Mouse (Mus musculus) kidney, postnatal 0 days (tissue): Measurements from ENCODE around the gene Git2. TPM values are rescaled to one million over a fixed set of nuclear protein-coding genes. Genes with fewer than 3 reads are reported as not detected.

Experiments used
- ATAC-seq: fragments of 200-750 bp; cut with Nextera tagmentation; replicated peaks from 2 replicates; pipeline ENCODE4 v1.8.0; 2017; ENCODE audit warnings: low read depth, moderate number of reproducible peaks, moderate TSS enrichment, moderate library complexity; ENCODE audit not compliant: low FRiP score
- DNase-seq: peaks from one replicate; pipeline ENCODE4 v3.0.0-alpha.2; 2016; ENCODE audit warnings: low spot score
- H3K27ac ChIP-seq: fragments of 300-500 bp; sonication (generic); 2 replicates; pipeline ENCODE4 v1.5.1; 2014; ENCODE audit warnings: mild to moderate bottlenecking
- H3K27me3 ChIP-seq: fragments of 300-500 bp; sonication (generic); 2 replicates; pipeline ENCODE4 v1.6.1; 2014; ENCODE audit warnings: low read length, mixed read lengths; ENCODE audit not compliant: insufficient read depth
- H3K36me3 ChIP-seq: fragments of 300-500 bp; sonication (generic); 2 replicates; pipeline ENCODE4 v1.6.1; 2014; ENCODE audit warnings: low read length, mixed read lengths; ENCODE audit not compliant: insufficient read depth
- H3K4me1 ChIP-seq: fragments of 300-500 bp; sonication (generic); replicated peaks from 2 replicates; pipeline ENCODE4 v1.6.1; 2014; ENCODE audit warnings: antibody characterized with exemption, low read length, mixed read lengths; ENCODE audit not compliant: insufficient read depth
- H3K4me2 ChIP-seq: fragments of 300-500 bp; sonication (generic); 2 replicates; pipeline ENCODE4 v1.6.1; 2014; ENCODE audit warnings: mild to moderate bottlenecking, low read length, moderate library complexity, mixed read lengths
- H3K4me3 ChIP-seq: fragments of 300-500 bp; sonication (generic); replicated peaks from 2 replicates; pipeline ENCODE4 v1.5.1; 2014; ENCODE audit warnings: low read depth, low read length
- H3K9ac ChIP-seq: fragments of 300-500 bp; sonication (generic); 2 replicates; pipeline ENCODE4 v1.6.1; 2014; ENCODE audit warnings: low read depth, low read length
- H3K9me3 ChIP-seq: fragments of 300-500 bp; sonication (generic); replicated peaks from 2 replicates; pipeline ENCODE4 v1.6.1; 2016; ENCODE audit warnings: low read length, inconsistent platforms, mixed read lengths
- CTCF ChIP-seq: IDR thresholded peaks from 2 replicates; pipeline ENCODE4 v1.5.1; 2016; ENCODE audit warnings: antibody characterized with exemption, low read depth, mild to moderate bottlenecking, moderate library complexity
- WGBS: fragments of 180-500 bp; shearing (Covaris S2); extraction: QIAGEN DNeasy Blood & Tissue Kit; methylation state at CpG from one replicate; pipeline ENCODE4 v1.1.7; 2014; 5-methylcytosine and 5-hydroxymethylcytosine counted together
- polyA plus RNA-seq: library from polyadenylated mRNA; unstranded; fragments of >200 nt; fragmentation: Nextera tagmentation; extraction: Ambion mirVana; gene quantifications from 2 replicates; pipeline ENCODE4 v1.2.1, GENCODE M21; 2015

Gene Git2
- polyA plus RNA-seq, 1 experiment from 2014 or later: 25.8 TPM

DNA sequence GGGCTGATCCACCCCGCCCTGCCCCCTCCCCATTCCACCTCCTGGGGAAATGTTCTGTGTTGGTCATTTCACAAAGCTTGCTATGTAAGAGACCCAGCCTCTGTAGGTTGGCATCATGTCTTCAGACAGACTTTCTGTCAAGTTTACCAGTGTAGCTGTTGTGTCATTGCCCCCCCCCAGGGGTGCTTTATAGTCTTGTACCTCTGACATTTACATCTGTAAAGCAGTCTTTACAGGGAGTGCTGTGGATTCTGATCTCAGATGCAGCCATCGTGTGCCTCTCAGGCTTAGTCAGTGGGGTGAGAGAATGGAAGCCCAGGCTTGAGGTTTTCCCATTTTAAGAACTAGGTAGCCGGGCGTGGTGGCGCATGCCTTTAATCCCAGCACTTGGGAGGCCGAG lies 26.5 kb upstream of the Git2 start:
- Histone ChIP-seq H3K27ac (no peak overlapping the region), H3K27me3 (no peaks in the 10 kb centered on the region), H3K36me3 (peaks cover 52% of the 10 kb centered on the region), H3K4me3 (no peak overlapping the region), H3K4me1 (no peaks in the 10 kb centered on the region; the same call in 1 of the 2 replicates), H3K9me3 (no peaks in the 10 kb centered on the region), H3K9ac (no peak overlapping the region), H3K4me2 (no peak overlapping the region)
- ATAC-seq (no peak), DNase-seq (no peak)
- 88% methylated on average over 6 of the region's 6 CpGs for WGBS
- TF ChIP-seq CTCF: no peak

DNA sequence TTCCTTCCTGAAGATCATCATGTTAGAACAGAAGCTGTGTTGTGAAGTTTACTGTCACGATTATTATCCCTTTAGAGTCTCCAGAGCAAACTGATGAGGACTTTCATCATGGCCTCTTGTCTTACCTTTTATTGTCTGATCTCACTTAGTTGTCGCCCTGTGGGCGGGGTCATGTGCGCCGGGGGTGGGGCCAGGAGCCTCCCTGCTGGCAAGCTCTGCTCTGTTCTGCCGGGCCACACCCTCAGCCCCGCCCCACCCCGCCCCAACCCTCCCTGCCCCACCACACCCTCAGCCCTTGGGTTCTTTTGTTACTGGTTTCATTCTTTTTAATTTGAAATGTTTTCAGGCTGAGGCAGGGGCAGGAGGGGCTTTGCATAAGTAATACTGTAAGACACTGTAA lies 25.7 kb upstream of the Git2 start:
- H3K4me1 ChIP-seq: no peaks in the 10 kb centered on the region; the same call in 1 of the 2 replicates
- H3K4me2 ChIP-seq: no peak overlapping the region
- H3K9ac ChIP-seq: no peak overlapping the region
- no peak for TF ChIP-seq CTCF
- 21% methylated on average over 8 of the region's 8 CpGs for WGBS
- peaks cover 52% of the 10 kb centered on the region for H3K36me3 ChIP-seq
- no peak overlapping the region for H3K27ac ChIP-seq
- H3K9me3 ChIP-seq: no peaks in the 10 kb centered on the region
- DNase-seq: peak; percentile 37
- no peak overlapping the region for H3K4me3 ChIP-seq
- H3K27me3 ChIP-seq: no peaks in the 10 kb centered on the region
- ATAC-seq: no peak

DNA sequence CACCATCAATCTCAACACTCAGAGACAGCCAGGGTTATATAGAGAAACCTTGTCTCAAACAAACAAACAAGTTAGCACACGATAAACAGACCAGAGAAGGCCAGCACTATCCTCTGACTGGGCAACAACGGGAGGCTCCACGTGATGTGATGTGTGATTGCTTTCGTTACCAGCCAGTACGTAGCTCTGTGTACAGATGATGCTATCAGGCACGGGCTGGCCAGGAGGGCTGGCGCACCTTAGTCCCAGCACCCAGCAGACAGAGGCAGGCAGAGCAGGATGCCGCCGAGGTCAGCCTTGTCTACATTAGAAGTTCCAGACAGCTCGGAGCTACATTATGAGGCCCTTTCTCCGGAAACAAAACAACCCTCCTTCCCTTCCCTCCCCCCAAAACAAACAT lies 24.5 kb upstream of the Git2 start:
- no peak overlapping the region for H3K9ac ChIP-seq
- H3K27ac ChIP-seq: no peak overlapping the region
- H3K9me3 ChIP-seq: no peaks in the 10 kb centered on the region
- peaks cover 49% of the 10 kb centered on the region for H3K36me3 ChIP-seq
- ATAC-seq (no peak), DNase-seq (no peak)
- H3K27me3 ChIP-seq: no peaks in the 10 kb centered on the region
- 76% methylated on average over 11 of the region's 11 CpGs for whole genome bisulfite sequencing
- TF ChIP-seq CTCF: no peak
- no peak overlapping the region for H3K4me3 ChIP-seq
- H3K4me2 ChIP-seq: no peak overlapping the region
- peaks cover 3% of the 10 kb centered on the region; the same call in 1 of the 2 replicates for H3K4me1 ChIP-seq

DNA sequence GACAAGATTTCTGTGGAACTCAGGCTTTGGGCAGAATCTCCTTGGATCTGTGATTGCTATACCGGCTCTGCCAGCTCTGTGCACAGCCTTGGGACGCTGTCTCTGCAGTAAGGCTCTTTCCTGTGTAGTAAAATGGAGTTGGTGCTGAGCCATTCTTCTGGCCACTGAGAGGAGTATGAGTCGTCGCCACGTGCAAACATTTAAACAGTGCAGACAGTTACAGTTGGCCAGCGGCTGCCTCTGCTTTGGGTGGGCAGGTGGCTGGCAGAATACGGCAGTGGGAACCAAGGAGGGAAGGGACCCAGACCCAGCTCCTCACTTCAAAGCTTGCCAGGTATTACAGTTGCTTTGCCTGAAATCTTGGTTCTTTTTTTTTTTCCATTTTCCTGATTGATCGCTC lies 21.9 kb upstream of the Git2 start:
- DNase-seq (no peak), ATAC-seq (no peak)
- Histone ChIP-seq H3K9me3 (no peaks in the 10 kb centered on the region), H3K4me2 (no peak overlapping the region), H3K4me1 (peaks cover 3% of the 10 kb centered on the region; the same call in 1 of the 2 replicates), H3K27ac (no peak overlapping the region), H3K4me3 (no peak overlapping the region), H3K27me3 (no peaks in the 10 kb centered on the region), H3K9ac (no peak overlapping the region), H3K36me3 (peaks cover 38% of the 10 kb centered on the region)
- no peak for TF ChIP-seq CTCF
- WGBS: 87% methylated on average over 8 of the region's 8 CpGs

DNA sequence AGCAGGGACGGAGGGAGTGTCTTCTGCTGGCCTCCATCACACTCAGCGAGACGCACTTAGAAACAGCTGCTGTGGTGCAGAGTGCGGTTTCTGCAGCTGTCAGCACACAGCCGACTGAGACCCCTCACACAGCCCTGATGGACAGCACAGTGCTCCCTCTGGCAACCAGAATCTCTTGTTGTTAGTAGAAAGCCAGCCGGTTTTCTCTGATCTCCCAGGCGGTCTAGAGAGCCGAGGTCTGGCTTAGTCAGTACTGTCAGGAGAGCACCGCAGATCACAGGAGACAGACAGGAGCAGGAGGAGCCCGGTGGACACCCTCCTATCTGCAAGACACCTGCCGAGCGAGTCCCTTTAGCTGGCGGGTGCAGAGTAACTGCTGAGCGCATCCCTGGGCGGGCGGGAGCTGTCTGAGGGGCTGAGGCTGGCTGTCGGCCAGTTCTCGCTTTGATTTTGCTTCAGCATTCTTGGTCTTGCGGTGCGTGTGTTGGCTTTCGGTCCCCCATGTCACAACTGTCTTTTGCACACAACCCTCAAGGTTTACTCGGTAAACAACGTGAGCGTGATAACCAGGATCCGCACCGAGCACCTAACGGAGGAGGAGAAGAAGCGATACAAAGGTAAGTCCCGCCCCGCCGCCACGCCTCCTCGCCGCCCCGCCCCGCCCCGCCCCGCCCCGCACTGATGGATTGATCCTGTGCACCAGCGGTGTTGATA lies 21.1 kb upstream of the Git2 start:
- no peaks in the 10 kb centered on the region for H3K27me3 ChIP-seq
- H3K9ac ChIP-seq: peak overlapping the region; percentile 37; the same call in 1 of the 2 replicates
- peak overlapping the region; percentile 58 for H3K4me2 ChIP-seq
- no peak for TF ChIP-seq CTCF
- peaks cover 41% of the 10 kb centered on the region for H3K36me3 ChIP-seq
- peak; percentile 39 for DNase-seq
- ATAC-seq: no peak
- H3K4me1 ChIP-seq: peaks cover 3% of the 10 kb centered on the region; the same call in 1 of the 2 replicates
- no peaks in the 10 kb centered on the region for H3K9me3 ChIP-seq
- no peak overlapping the region for H3K27ac ChIP-seq
- H3K4me3 ChIP-seq: peak overlapping the region; percentile 33
- 12% methylated on average over 40 of the region's 40 CpGs for WGBS

DNA sequence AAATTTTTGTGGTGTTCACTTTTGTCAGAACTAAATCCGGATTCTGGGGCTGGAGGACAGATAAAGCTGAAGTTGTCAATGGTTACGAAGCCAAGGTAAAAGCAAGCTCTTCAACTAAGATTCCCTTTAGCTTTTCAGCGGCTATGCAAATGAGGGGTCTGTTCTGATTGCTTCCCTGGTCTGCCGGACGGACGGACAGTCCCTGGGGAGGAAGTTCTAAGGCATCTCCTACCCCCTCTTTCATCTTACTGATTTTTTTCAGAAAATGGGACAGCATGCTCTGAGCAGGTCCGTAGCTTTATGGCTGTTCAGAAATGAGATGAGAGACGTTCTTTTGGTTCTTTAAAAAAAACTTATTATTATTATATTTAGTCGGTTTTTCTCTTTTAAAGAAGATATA lies 20.3 kb upstream of the Git2 start:
- Histone ChIP-seq H3K36me3 (peaks cover 44% of the 10 kb centered on the region), H3K27ac (no peak overlapping the region), H3K4me3 (no peak overlapping the region), H3K9ac (no peak overlapping the region), H3K9me3 (no peaks in the 10 kb centered on the region), H3K27me3 (no peaks in the 10 kb centered on the region), H3K4me1 (peaks cover 3% of the 10 kb centered on the region; the same call in 1 of the 2 replicates), H3K4me2 (no peak overlapping the region)
- WGBS: 76% methylated on average over 9 of the region's 9 CpGs
- ATAC-seq: no peak
- no peak for TF ChIP-seq CTCF
- DNase-seq: no peak
